Mouse (Mus musculus): ENCODE measurements around the gene Gm6020. TPM values are rescaled to one million over a fixed set of nuclear protein-coding genes. Genes with fewer than 3 reads are reported as not detected.

The Gm6020 gene
- total RNA-seq, 2 experiments from 2014 or later, result not detected

Other genes starting within 250 kb of the Gm6020 start
- gene Zfp950, start 43.0 kb upstream of the Gm6020 start, total RNA-seq (2021), result 1 to 10 TPM; 3.6 to 6.7 TPM
- gene Gm7102, start 7.6 kb upstream of the Gm6020 start, total RNA-seq (2021), result not detected
- 1 to 10 TPM in 1 of 2 experiments, under 1 TPM in 1; 0.71 to 2.2 TPM for gene Csf2ra, start 44.5 kb downstream of the Gm6020 start, total RNA-seq (2021)
- gene Gm21060, start 113.2 kb downstream of the Gm6020 start, total RNA-seq (2021), result not detected